Mouse (Mus musculus): ENCODE data around the gene Tomm70a.
"Not testable (repeated sequence)": the region's sequence is repeated elsewhere in the genome, so short reads cannot be mapped to it uniquely, and the experiment has no call there.

The Tomm70a gene

GRCm38 (mm10) chr16:57144741-57145140, 23.2 kb downstream of the Tomm70a start:
- no peak for DNase-seq (ENCODE audit: extremely low spot score, low spot score)

GRCm38 (mm10) chr16:57151437-57151836, 29.9 kb downstream of the Tomm70a start:
- DNase-seq (ENCODE audit: extremely low spot score, low spot score) = no peak

GRCm38 (mm10) chr16:57155899-57156298, 34.4 kb downstream of the Tomm70a start:
- DNase-seq (ENCODE audit: extremely low spot score, low spot score) = no peak

- DNase-seq (ENCODE audit: extremely low spot score, low spot score) = no peak
Observed at GRCm38 (mm10) chr16:57157076-57157475, 35.6 kb downstream of the Tomm70a start.

- no peak for DNase-seq (ENCODE audit: extremely low spot score, low spot score)
Observed at GRCm38 (mm10) chr16:57157728-57158127, 36.2 kb downstream of the Tomm70a start.

GRCm38 (mm10) chr16:57159835-57160234, 38.3 kb downstream of the Tomm70a start:
- DNase-seq (ENCODE audit: extremely low spot score, low spot score) = no peak

- no peak for DNase-seq (ENCODE audit: extremely low spot score, low spot score)
Observed at GRCm38 (mm10) chr16:57162841-57163240, 41.3 kb downstream of the Tomm70a start.

- no peak for DNase-seq (ENCODE audit: extremely low spot score, low spot score)
Observed at GRCm38 (mm10) chr16:57163694-57164093, 42.2 kb downstream of the Tomm70a start.

GRCm38 (mm10) chr16:57165157-57165556, 43.7 kb downstream of the Tomm70a start:
- no peak for DNase-seq (ENCODE audit: extremely low spot score, low spot score)

- DNase-seq (ENCODE audit: extremely low spot score, low spot score) = no peak
Observed at GRCm38 (mm10) chr16:57166086-57166485, 44.6 kb downstream of the Tomm70a start.

GRCm38 (mm10) chr16:57166611-57167513, 45.4 kb downstream of the Tomm70a start, which contains the start of gene Nit2:
Nit2 (minus strand) TSS chr16:57167341.
- peak; percentile 96 for DNase-seq (ENCODE audit: extremely low spot score, low spot score)

- DNase-seq (ENCODE audit: extremely low spot score, low spot score) = no peak
Observed at GRCm38 (mm10) chr16:57167514-57167912, 46.0 kb downstream of the Tomm70a start.

GRCm38 (mm10) chr16:57168236-57168635, 46.7 kb downstream of the Tomm70a start:
- DNase-seq (ENCODE audit: extremely low spot score, low spot score) = no peak

- no peak for DNase-seq (ENCODE audit: extremely low spot score, low spot score)
Observed at GRCm38 (mm10) chr16:57171161-57171560, 49.7 kb downstream of the Tomm70a start.

- no peak for DNase-seq (ENCODE audit: extremely low spot score, low spot score)
Observed at GRCm38 (mm10) chr16:57171570-57171969, 50.1 kb downstream of the Tomm70a start.

GRCm38 (mm10) chr16:57174480-57174879, 53.0 kb downstream of the Tomm70a start:
- not testable (repeated sequence) for DNase-seq (ENCODE audit: extremely low spot score, low spot score)

- no peak for DNase-seq (ENCODE audit: extremely low spot score, low spot score)
Observed at GRCm38 (mm10) chr16:57175751-57176150, 54.2 kb downstream of the Tomm70a start.

GRCm38 (mm10) chr16:57176276-57176675, 54.8 kb downstream of the Tomm70a start:
- no peak for DNase-seq (ENCODE audit: extremely low spot score, low spot score)

- DNase-seq (ENCODE audit: extremely low spot score, low spot score) = no peak
Observed at GRCm38 (mm10) chr16:57177254-57177653, 55.8 kb downstream of the Tomm70a start.

GRCm38 (mm10) chr16:57177664-57178063, 56.2 kb downstream of the Tomm70a start:
- no peak for DNase-seq (ENCODE audit: extremely low spot score, low spot score)

GRCm38 (mm10) chr16:57181180-57181579, 59.7 kb downstream of the Tomm70a start:
- DNase-seq (ENCODE audit: extremely low spot score, low spot score) = no peak

- no peak for DNase-seq (ENCODE audit: extremely low spot score, low spot score)
Observed at GRCm38 (mm10) chr16:57182037-57182436, 60.5 kb downstream of the Tomm70a start.

GRCm38 (mm10) chr16:57186618-57187017, 65.1 kb downstream of the Tomm70a start:
- no peak for DNase-seq (ENCODE audit: extremely low spot score, low spot score)
